Mouse (Mus musculus): ENCODE data around the gene Zfp658. TPM values are rescaled to one million over a fixed set of nuclear protein-coding genes. Genes with fewer than 3 reads are reported as not detected.

The Zfp658 gene
- total RNA-seq, 2 experiments from 2014 or later: 0.91 TPM; not detected in 1

GRCm38 (mm10) chr7:43579440-43580171 lies 17.6 kb downstream of the Zfp658 start, which contains the start of gene Zfp719:
Gene Zfp719, plus strand, starts transcription at chr7:43579610.
- ATAC-seq (replicated peaks; ENCODE audit: low FRiP score, poor library complexity, severe bottlenecking): peak; percentile 84

GRCm38 (mm10) chr7:43580526-43580925 lies 18.5 kb downstream of the Zfp658 start:
- ATAC-seq (replicated peaks; ENCODE audit: low FRiP score, poor library complexity, severe bottlenecking): no peak

GRCm38 (mm10) chr7:43584790-43585189 lies 22.7 kb downstream of the Zfp658 start:
- ATAC-seq (replicated peaks; ENCODE audit: low FRiP score, poor library complexity, severe bottlenecking): no peak

GRCm38 (mm10) chr7:43601884-43602283 lies 39.8 kb downstream of the Zfp658 start:
- ATAC-seq (replicated peaks; ENCODE audit: low FRiP score, poor library complexity, severe bottlenecking): no peak

- no peak for ATAC-seq (replicated peaks; ENCODE audit: low FRiP score, poor library complexity, severe bottlenecking)
These were observed 45.1 kb downstream of the Zfp658 start, which contains the start of gene Zfp819 for GRCm38 (mm10) chr7:43606896-43607742. Gene Zfp819, plus strand, starts transcription at chr7:43607169.

- no peak for ATAC-seq (replicated peaks; ENCODE audit: low FRiP score, poor library complexity, severe bottlenecking)
These were observed 45.8 kb downstream of the Zfp658 start for GRCm38 (mm10) chr7:43607743-43608287.

GRCm38 (mm10) chr7:43608316-43608824 lies 46.3 kb downstream of the Zfp658 start:
- ATAC-seq (replicated peaks; ENCODE audit: low FRiP score, poor library complexity, severe bottlenecking): no peak

- ATAC-seq (replicated peaks; ENCODE audit: low FRiP score, poor library complexity, severe bottlenecking): no peak
These were observed 51.9 kb downstream of the Zfp658 start for GRCm38 (mm10) chr7:43613816-43614551.

GRCm38 (mm10) chr7:43622927-43623326 lies 60.9 kb downstream of the Zfp658 start:
- no peak for ATAC-seq (replicated peaks; ENCODE audit: low FRiP score, poor library complexity, severe bottlenecking)

GRCm38 (mm10) chr7:43623819-43624218 lies 61.8 kb downstream of the Zfp658 start:
- ATAC-seq (replicated peaks; ENCODE audit: low FRiP score, poor library complexity, severe bottlenecking): no peak

Other genes with a start within 250 kb of the Zfp658 start
- 4.3 and 4.6 TPM in 2 replicates for gene Zfp715, start 249.0 kb upstream of the Zfp658 start, total RNA-seq (2015; ENCODE audit: low replicate concordance)
- 3.0 and 4.6 TPM in 2 replicates for gene Zfp715, start 249.0 kb upstream of the Zfp658 start, total RNA-seq (2017; ENCODE audit: low replicate concordance)
- gene Siglecf, start 210.9 kb upstream of the Zfp658 start, total RNA-seq (2015; ENCODE audit: low replicate concordance): 6.3 and 10.5 TPM in 2 replicates
- 1.8 and 2.9 TPM in 2 replicates for gene Siglecf, start 210.9 kb upstream of the Zfp658 start, total RNA-seq (2017; ENCODE audit: low replicate concordance)
- 9.4 and 12.2 TPM in 2 replicates for gene Siglecg, start 154.1 kb upstream of the Zfp658 start, total RNA-seq (2015; ENCODE audit: low replicate concordance)
- gene Siglecg, start 154.1 kb upstream of the Zfp658 start, total RNA-seq (2017; ENCODE audit: low replicate concordance): 4.2 and 7.0 TPM in 2 replicates
- not detected in 2 replicates for gene Lim2, start 134.6 kb upstream of the Zfp658 start, total RNA-seq (2015; ENCODE audit: low replicate concordance)
- not detected in 2 replicates for gene Lim2, start 134.6 kb upstream of the Zfp658 start, total RNA-seq (2017; ENCODE audit: low replicate concordance)
- gene Nkg7, start 125.2 kb upstream of the Zfp658 start, total RNA-seq (2015; ENCODE audit: low replicate concordance): 114 and 122 TPM in 2 replicates
- 9.2 and 24.6 TPM in 2 replicates for gene Nkg7, start 125.2 kb upstream of the Zfp658 start, total RNA-seq (2017; ENCODE audit: low replicate concordance)
- gene Cldnd2, start 121.5 kb upstream of the Zfp658 start, total RNA-seq (2015; ENCODE audit: low replicate concordance): not detected in 2 replicates
- not detected in 2 replicates for gene Cldnd2, start 121.5 kb upstream of the Zfp658 start, total RNA-seq (2017; ENCODE audit: low replicate concordance)
- 46.5 and 102 TPM in 2 replicates for gene Etfb, start 118.2 kb upstream of the Zfp658 start, total RNA-seq (2015; ENCODE audit: low replicate concordance)
- 70.3 and 109 TPM in 2 replicates for gene Etfb, start 118.2 kb upstream of the Zfp658 start, total RNA-seq (2017; ENCODE audit: low replicate concordance)
- not detected in 2 replicates for gene Gm45233, start 118.1 kb upstream of the Zfp658 start, total RNA-seq (2015; ENCODE audit: low replicate concordance)
- 5.8 TPM in 1 of 2 replicates, not detected in the other for gene Gm45233, start 118.1 kb upstream of the Zfp658 start, total RNA-seq (2017; ENCODE audit: low replicate concordance)
- 1.7 TPM in 1 of 2 replicates, not detected in the other for gene Vsig10l, start 99.1 kb upstream of the Zfp658 start, total RNA-seq (2015; ENCODE audit: low replicate concordance)
- gene Vsig10l, start 99.1 kb upstream of the Zfp658 start, total RNA-seq (2017; ENCODE audit: low replicate concordance): 0.13 and 0.23 TPM in 2 replicates
- gene Iglon5, start 72.2 kb upstream of the Zfp658 start, total RNA-seq (2015; ENCODE audit: low replicate concordance): not detected in 2 replicates
- gene Iglon5, start 72.2 kb upstream of the Zfp658 start, total RNA-seq (2017; ENCODE audit: low replicate concordance): not detected in 2 replicates
- gene 4931406B18Rik, start 56.3 kb upstream of the Zfp658 start, total RNA-seq (2015; ENCODE audit: low replicate concordance): not detected in 2 replicates
- not detected in 2 replicates for gene 4931406B18Rik, start 56.3 kb upstream of the Zfp658 start, total RNA-seq (2017; ENCODE audit: low replicate concordance)
- gene Cd33, start 17.8 kb upstream of the Zfp658 start, total RNA-seq (2015; ENCODE audit: low replicate concordance): 11.9 and 18.9 TPM in 2 replicates
- gene Cd33, start 17.8 kb upstream of the Zfp658 start, total RNA-seq (2017; ENCODE audit: low replicate concordance): 2.8 and 5.1 TPM in 2 replicates
- 0.84 and 2.9 TPM in 2 replicates for gene Zfp719, start 17.4 kb downstream of the Zfp658 start, total RNA-seq (2015; ENCODE audit: low replicate concordance)
- gene Zfp719, start 17.4 kb downstream of the Zfp658 start, total RNA-seq (2017; ENCODE audit: low replicate concordance): 0.15 and 5.5 TPM in 2 replicates
- gene Zfp819, start 44.9 kb downstream of the Zfp658 start, total RNA-seq (2015; ENCODE audit: low replicate concordance): not detected in 2 replicates
- gene Zfp819, start 44.9 kb downstream of the Zfp658 start, total RNA-seq (2017; ENCODE audit: low replicate concordance): not detected in 2 replicates
- not detected in 2 replicates for gene Ceacam18, start 72.5 kb downstream of the Zfp658 start, total RNA-seq (2015; ENCODE audit: low replicate concordance)
- gene Ceacam18, start 72.5 kb downstream of the Zfp658 start, total RNA-seq (2017; ENCODE audit: low replicate concordance): not detected in 2 replicates
- 5.8 and 7.1 TPM in 2 replicates for gene Siglece, start 97.9 kb downstream of the Zfp658 start, total RNA-seq (2015; ENCODE audit: low replicate concordance)
- gene Siglece, start 97.9 kb downstream of the Zfp658 start, total RNA-seq (2017; ENCODE audit: low replicate concordance): 3.9 and 8.8 TPM in 2 replicates
- 2.1 and 3.2 TPM in 2 replicates for gene Ctu1, start 109.8 kb downstream of the Zfp658 start, total RNA-seq (2015; ENCODE audit: low replicate concordance)
- gene Ctu1, start 109.8 kb downstream of the Zfp658 start, total RNA-seq (2017; ENCODE audit: low replicate concordance): 0.51 TPM in 1 of 2 replicates, not detected in the other
- not detected in 2 replicates for gene Klk14, start 128.2 kb downstream of the Zfp658 start, total RNA-seq (2015; ENCODE audit: low replicate concordance)
- gene Klk14, start 128.2 kb downstream of the Zfp658 start, total RNA-seq (2017; ENCODE audit: low replicate concordance): not detected in 2 replicates
- gene Klk13, start 150.3 kb downstream of the Zfp658 start, total RNA-seq (2015; ENCODE audit: low replicate concordance): not detected in 2 replicates
- not detected in 2 replicates for gene Klk13, start 150.3 kb downstream of the Zfp658 start, total RNA-seq (2017; ENCODE audit: low replicate concordance)
- not detected in 2 replicates for gene Klk12, start 206.6 kb downstream of the Zfp658 start, total RNA-seq (2015; ENCODE audit: low replicate concordance)
- not detected in 2 replicates for gene Klk12, start 206.6 kb downstream of the Zfp658 start, total RNA-seq (2017; ENCODE audit: low replicate concordance)
- gene Klk11, start 212.3 kb downstream of the Zfp658 start, total RNA-seq (2015; ENCODE audit: low replicate concordance): not detected in 2 replicates
- not detected in 2 replicates for gene Klk11, start 212.3 kb downstream of the Zfp658 start, total RNA-seq (2017; ENCODE audit: low replicate concordance)
- not detected in 2 replicates for gene Klk10, start 218.8 kb downstream of the Zfp658 start, total RNA-seq (2015; ENCODE audit: low replicate concordance)
- not detected in 2 replicates for gene Klk10, start 218.8 kb downstream of the Zfp658 start, total RNA-seq (2017; ENCODE audit: low replicate concordance)
- not detected in 2 replicates for gene Klk9, start 229.6 kb downstream of the Zfp658 start, total RNA-seq (2015; ENCODE audit: low replicate concordance)
- gene Klk9, start 229.6 kb downstream of the Zfp658 start, total RNA-seq (2017; ENCODE audit: low replicate concordance): not detected in 2 replicates
- not detected in 2 replicates for gene Klk8, start 235.3 kb downstream of the Zfp658 start, total RNA-seq (2015; ENCODE audit: low replicate concordance)
- gene Klk8, start 235.3 kb downstream of the Zfp658 start, total RNA-seq (2017; ENCODE audit: low replicate concordance): not detected in 2 replicates
- not detected in 2 replicates for gene Klk7, start 249.0 kb downstream of the Zfp658 start, total RNA-seq (2015; ENCODE audit: low replicate concordance)
- gene Klk7, start 249.0 kb downstream of the Zfp658 start, total RNA-seq (2017; ENCODE audit: low replicate concordance): not detected in 2 replicates

Measured in erythroid progenitor cell, adult 5-6 weeks (primary cell).